Mouse (Mus musculus): Measurements from ENCODE around the gene Tuba1c.

- TF ChIP-seq CTCF (IDR thresholded peaks at IDR 0.05; ENCODE audit: low read depth) (no peak), EP300 (IDR thresholded peaks at IDR 0.05; ENCODE audit: low read depth) (no peak)
These were observed 25.8 kb downstream of the Tuba1c start for GRCm38 (mm10) chr15:99055511-99055961.

All from heart, postnatal 0 days (tissue).